31 mouse cellular contexts compared by ENCODE assay signal in genomic region chr13:8087154-8087553, GRCm38 (mm10).
DNase-seq lines count a peak whose midpoint lies in the region; ATAC-seq and TF ChIP-seq lines count a peak whose summit lies in the region.
"Had no signal": no experiment of that assay in that cellular context is flagged by ENCODE, and none has a peak within 500 bp of the region (broad histone marks: within the 10 kb centered on the region; RNA-seq: fewer than 3 reads in every experiment).

No protein-coding gene starts in this region.

- 27% methylated on average over 2 of the region's 2 CpGs for WGBS in kidney, adult 2 months
- 67% methylated on average over 2 of the region's 2 CpGs for WGBS in kidney, embryonic 15.5 days
- 72% methylated on average over 2 of the region's 2 CpGs for WGBS in thymus, adult 2 months

- H3K27me3 ChIP-seq in kidney, adult 2 months (replicated peaks; ENCODE audit: control insufficient read depth, insufficient read depth, low read length) = no peaks in the 10 kb centered on the region
- H3K27me3 ChIP-seq in kidney, embryonic 15.5 days = no peaks in the 10 kb centered on the region
- H3K27me3 ChIP-seq in Patski = no peaks in the 10 kb centered on the region
- H3K27me3 ChIP-seq in thymus, adult 2 months (ENCODE audit: control insufficient read depth, insufficient read depth, low read length) = no peaks in the 10 kb centered on the region
- H3K27me3 ChIP-seq: CH12.LX; embryonic facial prominence, embryonic 13.5 days; forebrain, embryonic 12.5 days; forebrain, embryonic 15.5 days; heart, embryonic 12.5 days; heart, embryonic 15.5 days; hindbrain, embryonic 13.5 days had no signal

- H3K9ac ChIP-seq in kidney, embryonic 15.5 days = no peak overlapping the region
- H3K9ac ChIP-seq: embryonic facial prominence, embryonic 13.5 days; forebrain, embryonic 12.5 days; forebrain, embryonic 15.5 days; heart, embryonic 12.5 days; heart, embryonic 15.5 days; hindbrain, embryonic 13.5 days had no signal

- POLR2A ChIA-PET in Patski (lab: Charles Lee) = no interaction called here

- TF ChIP-seq CTCF in kidney, adult 2 months (conservative IDR thresholded peaks at IDR 0.05; ENCODE audit: insufficient read depth, insufficient read length, low read depth, low read length) = no peak
- no peak for TF ChIP-seq CTCF in Patski (IDR thresholded peaks at IDR 0.05)
- TF ChIP-seq CTCF in thymus, adult 2 months (IDR thresholded peaks at IDR 0.05; ENCODE audit: borderline replicate concordance, control insufficient read depth, extremely low read depth, insufficient read depth, low read length, poor library complexity) = no peak

- no peaks in the 10 kb centered on the region for H3K36me3 ChIP-seq in kidney, adult 2 months (ENCODE audit: control insufficient read depth, insufficient read depth, low read length)
- no peaks in the 10 kb centered on the region for H3K36me3 ChIP-seq in kidney, embryonic 15.5 days
- no peaks in the 10 kb centered on the region for H3K36me3 ChIP-seq in thymus, adult 2 months (ENCODE audit: control insufficient read depth, insufficient read depth, low read length)
- H3K36me3 ChIP-seq: embryonic facial prominence, embryonic 10.5 days; embryonic facial prominence, embryonic 13.5 days; forebrain, embryonic 12.5 days; forebrain, embryonic 15.5 days; G1E; heart, embryonic 12.5 days; heart, embryonic 15.5 days; hindbrain, embryonic 10.5 days; hindbrain, embryonic 13.5 days had no signal

- in situ Hi-C loops in Patski (cut with MboI; ENCODE audit: low pct_unique_long_range_greater_than_20kb) = no loop called here

- no peak for TF ChIP-seq POLR2A in kidney, adult 2 months (IDR thresholded peaks at IDR 0.05; ENCODE audit: low read depth, low read length)
- no peak for TF ChIP-seq POLR2A in thymus, adult 2 months (IDR thresholded peaks at IDR 0.05; ENCODE audit: control insufficient read depth, extremely low read depth, insufficient read depth, low read length, poor library complexity)

- no peak overlapping the region for H3K27ac ChIP-seq in kidney, adult 2 months (ENCODE audit: insufficient read depth, low read depth, low read length)
- no peak overlapping the region for H3K27ac ChIP-seq in kidney, embryonic 15.5 days
- no peak overlapping the region for H3K27ac ChIP-seq in thymus, adult 2 months (ENCODE audit: control insufficient read depth, insufficient read depth, low read length)
- H3K27ac ChIP-seq: embryonic facial prominence, embryonic 10.5 days; embryonic facial prominence, embryonic 13.5 days; forebrain, embryonic 12.5 days; forebrain, embryonic 15.5 days; heart, embryonic 15.5 days; hindbrain, embryonic 10.5 days; hindbrain, embryonic 13.5 days had no signal

- no peak overlapping the region for H3K4me2 ChIP-seq in kidney, embryonic 15.5 days
- H3K4me2 ChIP-seq: embryonic facial prominence, embryonic 13.5 days; forebrain, embryonic 12.5 days; forebrain, embryonic 15.5 days; heart, embryonic 12.5 days; heart, embryonic 15.5 days; hindbrain, embryonic 13.5 days had no signal

- H3K4me3 ChIP-seq in kidney, adult 2 months (ENCODE audit: insufficient read depth, low read depth, low read length) = no peak overlapping the region
- no peak overlapping the region for H3K4me3 ChIP-seq in kidney, embryonic 15.5 days (replicated peaks)
- H3K4me3 ChIP-seq in thymus, adult 2 months (ENCODE audit: control insufficient read depth, insufficient read depth, low read length) = no peak overlapping the region
- H3K4me3 ChIP-seq: embryonic facial prominence, embryonic 10.5 days; embryonic facial prominence, embryonic 13.5 days; erythroblast, embryonic 14.5 days; forebrain, embryonic 12.5 days; forebrain, embryonic 15.5 days; heart, embryonic 12.5 days; heart, embryonic 15.5 days; hindbrain, embryonic 10.5 days; hindbrain, embryonic 13.5 days had no signal

- peak; percentile 62 for ATAC-seq in kidney, embryonic 15.5 days (replicated peaks; ENCODE audit: low FRiP score)
- peak; percentile 83 for ATAC-seq in Patski
- ATAC-seq: activated CD4-positive, CD25-positive, alpha-beta regulatory T cell, adult 4 months; forebrain, embryonic 15.5 days; hindbrain, embryonic 16.5 days had no signal

- peak; percentile 59 for DNase-seq in kidney, adult 2 months
- DNase-seq in kidney, postnatal 10 days = no peak
- DNase-seq in kidney, postnatal 4 days = no peak
- DNase-seq in Patski (ENCODE audit: low read depth, low spot score) = peak; percentile 17
- DNase-seq in thymus, adult 2 months = no peak
- DNase-seq: adrenal gland, adult 8-10 months; adrenal gland, postnatal 25 days; B cell, adult 2 months; cerebellum, adult 11-12 months; cerebellum, adult 8-10 months; cerebellum, postnatal 10 days; cerebellum, postnatal 36 days; embryo, embryonic 11 days; gastrocnemius, postnatal 25 days; heart, adult 18-20 months; heart, postnatal 10 days; heart, postnatal 36 days had no signal

- no peaks in the 10 kb centered on the region for H3K4me1 ChIP-seq in kidney, adult 2 months (ENCODE audit: control insufficient read depth, insufficient read depth, low read length)
- no peaks in the 10 kb centered on the region for H3K4me1 ChIP-seq in kidney, embryonic 15.5 days
- no peaks in the 10 kb centered on the region for H3K4me1 ChIP-seq in thymus, adult 2 months (replicated peaks; ENCODE audit: control insufficient read depth, insufficient read depth, low read length)
- H3K4me1 ChIP-seq: embryonic facial prominence, embryonic 10.5 days; embryonic facial prominence, embryonic 13.5 days; forebrain, embryonic 12.5 days; forebrain, embryonic 15.5 days; heart, embryonic 12.5 days; heart, embryonic 15.5 days; hindbrain, embryonic 10.5 days; hindbrain, embryonic 13.5 days had no signal

- CTCF ChIA-PET in Patski (lab: Charles Lee) = no interaction called here

- H3K9me3 ChIP-seq in kidney, embryonic 15.5 days (replicated peaks) = no peaks in the 10 kb centered on the region
- H3K9me3 ChIP-seq: embryonic facial prominence, embryonic 10.5 days; embryonic facial prominence, embryonic 13.5 days; forebrain, embryonic 12.5 days; forebrain, embryonic 15.5 days; G1E; heart, embryonic 12.5 days; heart, embryonic 15.5 days; hindbrain, embryonic 10.5 days; hindbrain, embryonic 13.5 days had no signal

Comparison
In these comparisons a context has a peak if more than half of its experiments do, and no peak if none do; other contexts are left out.
1. DNase-seq: peak in kidney, adult 2 months (single experiment) and Patski (single experiment); none in kidney, postnatal 10 days (single experiment), kidney, postnatal 4 days (0 of 2) and thymus, adult 2 months (single experiment).